Mouse (Mus musculus): ENCODE results near the gene Igsf21. TPM values are rescaled to one million over a fixed set of nuclear protein-coding genes. Genes with fewer than 3 reads are reported as not detected.

Gene Igsf21
- polyA plus RNA-seq, 1 experiment from 2014 or later: 0.07 TPM

DNA sequence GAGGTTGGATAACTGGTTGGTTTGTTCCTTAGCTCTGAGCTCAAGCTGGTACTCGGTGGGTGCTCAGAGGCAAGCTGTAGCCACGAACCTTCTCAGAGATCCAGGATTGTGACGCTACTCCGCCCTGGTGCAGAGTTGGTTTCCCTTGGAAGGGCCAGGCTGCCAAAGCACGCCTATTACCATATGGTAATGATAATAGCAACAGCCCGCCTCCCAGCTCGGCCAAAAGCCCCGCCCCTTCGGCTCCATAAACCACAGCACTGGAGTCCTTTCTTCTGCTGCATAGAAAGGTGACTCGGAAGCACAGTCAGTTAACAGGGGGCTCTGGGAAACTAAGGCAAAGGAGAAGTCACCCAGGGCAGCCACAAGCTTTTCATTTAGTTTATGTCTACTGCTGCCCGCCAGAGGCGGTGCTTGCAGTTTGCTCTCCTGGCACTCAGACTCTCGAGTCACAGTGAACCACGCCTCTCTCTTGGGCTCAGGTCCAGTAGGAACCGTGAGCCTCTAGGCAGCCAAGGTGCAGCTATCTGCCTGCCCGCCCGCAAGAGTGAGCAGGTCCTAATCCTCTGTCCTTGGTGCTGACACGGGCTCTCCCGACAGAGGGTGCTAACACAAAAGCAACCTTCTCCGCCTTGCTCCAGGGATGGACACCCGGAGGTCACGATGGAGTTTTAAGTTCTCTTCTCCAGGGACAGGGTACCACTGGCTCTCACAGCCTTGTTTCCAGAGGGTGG is 2.6 kb upstream of the Igsf21 start:
- Histone ChIP-seq H3K27me3 (peaks cover 59% of the 10 kb centered on the region), H3K4me3 (replicated peaks) (no peak overlapping the region), H3K4me1 (replicated peaks) (no peaks in the 10 kb centered on the region), H3K27ac (replicated peaks) (no peak overlapping the region), H3K9me3 (replicated peaks) (no peaks in the 10 kb centered on the region), H3K4me2 (no peak overlapping the region), H3K36me3 (replicated peaks) (no peaks in the 10 kb centered on the region), H3K9ac (no peak overlapping the region)
- ATAC-seq (ENCODE audit: insufficient read depth): no peak
- 7% methylated on average over 22 of the region's 22 CpGs for WGBS (ENCODE audit: insufficient replicate concordance)

DNA sequence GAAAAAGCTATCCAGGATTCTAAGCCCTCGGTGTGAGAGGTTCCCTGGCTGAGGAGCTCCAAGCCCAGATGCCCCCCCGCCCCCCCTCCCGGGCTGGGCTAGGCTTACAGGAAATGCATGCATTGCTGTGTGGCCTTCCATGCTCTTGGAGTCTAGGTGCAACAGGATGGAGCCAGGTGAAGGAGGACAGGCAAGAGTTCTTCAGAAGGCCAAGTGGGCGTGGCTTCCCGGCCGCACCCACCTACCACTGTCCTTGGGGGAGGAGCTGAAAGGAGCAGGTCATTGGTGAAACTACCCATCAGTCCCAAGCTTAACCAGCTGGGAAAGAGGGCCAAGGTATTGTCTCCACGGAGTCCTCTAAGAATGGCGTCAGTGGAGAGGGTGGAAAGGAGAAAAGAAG is 1.8 kb upstream of the Igsf21 start:
- Histone ChIP-seq H3K27ac (replicated peaks) (no peak overlapping the region), H3K4me3 (replicated peaks) (no peak overlapping the region), H3K27me3 (peaks cover 67% of the 10 kb centered on the region), H3K36me3 (replicated peaks) (no peaks in the 10 kb centered on the region), H3K9me3 (replicated peaks) (no peaks in the 10 kb centered on the region), H3K4me2 (no peak overlapping the region), H3K4me1 (replicated peaks) (no peaks in the 10 kb centered on the region), H3K9ac (no peak overlapping the region)
- WGBS (ENCODE audit: insufficient replicate concordance): 6% methylated on average over 8 of the region's 8 CpGs
- ATAC-seq (ENCODE audit: insufficient read depth): no peak

DNA sequence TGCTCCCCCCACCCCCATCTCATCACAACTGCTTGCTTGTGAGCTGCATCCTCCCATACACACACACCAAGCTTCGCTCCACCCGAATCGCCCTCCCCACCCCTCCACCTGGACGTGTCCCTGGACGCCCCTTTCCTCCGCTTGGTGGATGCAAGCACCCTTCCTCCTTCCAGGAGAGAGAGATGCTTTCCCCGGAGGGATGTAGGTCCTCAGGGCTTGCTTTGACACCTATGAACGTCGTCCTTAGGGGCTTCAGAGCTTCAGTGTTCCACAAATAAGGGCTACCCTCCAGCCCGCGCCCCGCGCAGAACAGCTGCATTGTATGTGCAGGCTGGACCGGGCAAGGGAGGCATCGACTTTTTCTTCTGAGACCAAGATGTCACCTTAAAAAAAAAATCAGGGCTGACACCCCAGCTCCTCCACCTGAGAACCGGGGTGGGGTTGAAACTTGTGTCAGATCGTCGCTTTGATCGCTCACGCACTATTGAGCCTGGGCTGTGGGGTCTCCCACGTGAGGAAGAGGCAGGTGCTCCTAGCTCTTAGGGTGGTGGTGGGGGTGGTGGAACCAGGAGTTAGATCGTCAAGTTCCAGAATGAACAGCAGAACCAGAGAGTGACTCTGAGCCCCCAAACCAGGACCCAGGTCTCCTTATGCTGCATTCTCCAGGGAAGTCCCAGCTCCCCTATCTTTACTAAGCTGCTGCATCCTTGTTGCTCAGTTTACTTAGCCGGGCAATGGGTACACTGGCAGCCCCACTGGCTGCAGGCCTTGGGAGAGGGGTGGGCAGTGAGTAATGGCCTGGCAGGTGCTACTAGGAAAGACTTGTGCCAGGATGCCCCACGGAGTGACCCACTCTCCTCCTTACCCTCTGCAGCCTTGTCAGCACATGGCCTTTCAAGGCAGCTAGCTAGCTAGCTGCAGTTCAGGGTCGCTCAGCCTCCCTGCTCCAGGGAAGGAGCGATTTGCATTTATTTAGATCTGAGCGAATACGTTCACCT is 721 bp upstream of the Igsf21 start:
- H3K4me2 ChIP-seq: no peak overlapping the region
- H3K27ac ChIP-seq (replicated peaks): no peak overlapping the region
- H3K27me3 ChIP-seq: peaks cover 78% of the 10 kb centered on the region
- no peaks in the 10 kb centered on the region for H3K4me1 ChIP-seq (replicated peaks)
- no peak for ATAC-seq (ENCODE audit: insufficient read depth)
- H3K36me3 ChIP-seq (replicated peaks): no peaks in the 10 kb centered on the region
- no peak overlapping the region for H3K4me3 ChIP-seq (replicated peaks)
- no peak overlapping the region for H3K9ac ChIP-seq
- H3K9me3 ChIP-seq (replicated peaks): no peaks in the 10 kb centered on the region
- 10% methylated on average over 28 of the region's 28 CpGs for WGBS (ENCODE audit: insufficient replicate concordance)

DNA sequence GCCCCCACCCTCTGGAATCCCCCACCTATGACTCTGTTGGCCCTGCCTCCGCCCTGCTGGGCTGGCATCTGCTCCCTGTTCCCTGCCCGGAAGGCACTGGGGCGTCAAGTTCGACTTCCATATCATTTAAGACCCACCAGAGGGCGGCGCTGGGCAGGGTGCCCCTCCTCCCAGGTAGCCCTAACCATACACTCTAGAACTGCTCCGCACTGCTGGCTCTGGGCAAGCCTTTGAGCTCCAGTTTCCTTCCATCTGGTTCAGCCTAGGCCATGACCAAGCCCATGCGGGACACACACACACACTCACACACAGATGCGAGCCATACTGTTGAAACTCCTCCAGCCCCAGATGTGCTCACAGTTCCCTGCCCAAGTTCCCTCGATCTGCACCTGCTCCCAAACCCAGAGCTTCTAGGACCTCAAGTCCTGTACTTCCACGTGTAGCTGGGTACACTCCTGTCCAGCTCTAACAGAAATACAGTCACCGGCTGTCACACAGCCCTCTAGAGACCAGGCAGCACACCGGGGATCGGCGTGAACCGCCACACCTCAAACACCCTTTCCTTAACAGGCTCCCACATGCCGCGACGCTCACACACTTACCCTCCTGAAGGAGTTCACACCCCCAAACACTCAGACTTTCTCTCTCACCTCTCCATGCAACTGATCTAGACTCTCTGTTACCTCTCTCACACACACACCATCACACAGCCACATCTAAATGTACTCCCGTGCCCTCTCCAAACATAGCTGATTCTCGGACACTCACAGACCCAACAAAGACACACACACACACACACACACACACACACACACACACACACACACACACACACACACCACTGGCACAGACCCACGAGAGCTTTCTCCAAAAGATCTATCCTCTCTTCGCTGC is 1.1 kb downstream of the Igsf21 start:
- WGBS (ENCODE audit: insufficient replicate concordance): 3% methylated on average over 23 of the region's 23 CpGs
- Histone ChIP-seq H3K4me2 (no peak overlapping the region), H3K4me3 (replicated peaks) (no peak overlapping the region)

DNA sequence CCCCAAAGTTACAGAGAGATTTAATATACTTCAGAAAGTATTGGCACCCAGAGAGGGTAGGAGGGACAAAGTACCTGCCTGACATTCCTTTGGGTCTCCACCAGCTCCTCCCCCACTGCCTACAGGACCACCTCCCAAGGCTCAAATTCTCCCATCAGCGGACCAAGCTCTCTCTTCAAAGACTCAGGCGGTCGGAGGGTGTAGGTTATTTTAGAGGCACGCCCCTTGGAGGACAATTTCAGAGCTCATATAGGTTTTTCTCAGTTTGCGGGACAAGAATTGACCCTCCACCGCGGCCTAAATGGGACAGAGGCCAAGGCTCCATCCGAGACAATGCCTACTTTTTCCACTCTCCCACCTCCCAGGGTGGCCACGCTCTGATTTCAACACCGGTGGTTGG is 1.7 kb downstream of the Igsf21 start:
- peaks cover 77% of the 10 kb centered on the region for H3K27me3 ChIP-seq
- H3K9me3 ChIP-seq (replicated peaks): no peaks in the 10 kb centered on the region

More for the DNA sequence above, 1.1 kb downstream of the Igsf21 start:
- H3K27ac ChIP-seq (replicated peaks): no peak overlapping the region
- H3K9me3 ChIP-seq (replicated peaks): no peaks in the 10 kb centered on the region
- peaks cover 80% of the 10 kb centered on the region for H3K27me3 ChIP-seq
- H3K4me1 ChIP-seq (replicated peaks): no peaks in the 10 kb centered on the region
- ATAC-seq (ENCODE audit: insufficient read depth): no peak
- no peak overlapping the region for H3K9ac ChIP-seq
- H3K36me3 ChIP-seq (replicated peaks): no peaks in the 10 kb centered on the region

DNA sequence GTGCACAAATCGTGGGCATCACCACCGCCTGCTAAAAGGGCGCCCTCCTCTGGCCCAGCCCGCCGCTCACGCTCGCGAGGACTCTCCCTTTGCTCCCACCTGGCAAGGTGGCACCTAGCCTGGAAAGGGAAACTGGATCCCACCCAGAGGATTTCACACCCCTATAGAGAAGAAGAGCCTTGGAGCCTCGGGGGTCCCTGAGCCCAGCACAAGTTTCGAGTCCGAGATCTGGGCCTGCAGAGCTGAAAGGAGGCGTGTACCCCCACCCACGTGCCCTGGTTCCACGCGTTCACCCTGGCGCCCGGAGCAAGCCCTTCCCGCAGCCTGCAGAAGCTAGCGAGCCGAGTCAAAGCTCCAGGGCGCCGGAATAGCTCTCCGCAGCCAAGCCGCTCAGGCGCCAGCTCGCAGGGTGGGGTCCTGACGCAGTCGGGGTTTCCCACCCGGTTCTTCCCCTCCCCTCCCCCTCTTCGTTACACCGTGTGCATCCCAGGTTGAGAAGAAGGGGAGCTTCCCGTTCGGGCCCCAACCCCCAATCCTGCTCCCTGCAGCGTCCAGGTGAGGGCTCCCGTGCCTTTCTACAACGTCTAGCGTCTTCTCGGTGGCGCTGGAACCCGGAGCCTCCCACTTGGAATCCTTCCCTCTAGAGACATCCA is 2.3 kb downstream of the Igsf21 start:
- no peaks in the 10 kb centered on the region for H3K9me3 ChIP-seq (replicated peaks)
- no peak overlapping the region for H3K9ac ChIP-seq
- WGBS (ENCODE audit: insufficient replicate concordance): 5% methylated on average over 40 of the region's 40 CpGs
- H3K27me3 ChIP-seq: peaks cover 72% of the 10 kb centered on the region
- H3K27ac ChIP-seq (replicated peaks): no peak overlapping the region
- H3K4me2 ChIP-seq: no peak overlapping the region
- ATAC-seq (ENCODE audit: insufficient read depth): no peak
- no peak overlapping the region for H3K4me3 ChIP-seq (replicated peaks)
- no peaks in the 10 kb centered on the region for H3K36me3 ChIP-seq (replicated peaks)
- no peaks in the 10 kb centered on the region for H3K4me1 ChIP-seq (replicated peaks)

More for the DNA sequence above, 1.7 kb downstream of the Igsf21 start:
- no peak overlapping the region for H3K4me3 ChIP-seq (replicated peaks)
- H3K36me3 ChIP-seq (replicated peaks): no peaks in the 10 kb centered on the region
- no peaks in the 10 kb centered on the region for H3K4me1 ChIP-seq (replicated peaks)
- ATAC-seq (ENCODE audit: insufficient read depth): no peak
- H3K27ac ChIP-seq (replicated peaks): no peak overlapping the region
- H3K9ac ChIP-seq: no peak overlapping the region
- WGBS (ENCODE audit: insufficient replicate concordance): 5% methylated on average over 10 of the region's 10 CpGs
- H3K4me2 ChIP-seq: no peak overlapping the region

DNA sequence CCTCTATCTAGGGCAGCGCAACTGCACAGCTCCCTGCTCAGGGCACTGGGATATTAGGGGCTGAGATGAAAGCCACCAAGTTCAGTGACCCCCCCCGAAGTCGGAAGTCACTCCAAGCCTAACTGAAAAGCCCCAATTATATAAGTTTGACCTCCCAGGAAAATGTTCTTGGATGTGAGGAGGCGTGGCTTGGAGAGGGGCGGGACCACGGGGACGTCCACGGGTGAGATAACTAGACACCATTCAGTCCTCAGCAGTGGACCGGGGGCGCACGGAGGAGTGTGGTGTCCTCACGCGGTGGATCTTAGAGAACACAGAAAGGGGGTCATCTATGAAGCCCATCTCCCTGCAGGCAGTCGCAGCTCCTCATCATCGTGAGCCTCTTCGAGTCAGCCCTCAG is 3.4 kb downstream of the Igsf21 start:
- no peak overlapping the region for H3K9ac ChIP-seq
- no peak overlapping the region for H3K4me3 ChIP-seq (replicated peaks)
- H3K9me3 ChIP-seq (replicated peaks): no peaks in the 10 kb centered on the region
- H3K4me2 ChIP-seq: no peak overlapping the region
- H3K27me3 ChIP-seq: peaks cover 61% of the 10 kb centered on the region
- 13% methylated on average over 16 of the region's 16 CpGs for WGBS (ENCODE audit: insufficient replicate concordance)
- no peaks in the 10 kb centered on the region for H3K36me3 ChIP-seq (replicated peaks)
- ATAC-seq (ENCODE audit: insufficient read depth): no peak
- no peak overlapping the region for H3K27ac ChIP-seq (replicated peaks)
- no peaks in the 10 kb centered on the region for H3K4me1 ChIP-seq (replicated peaks)

DNA sequence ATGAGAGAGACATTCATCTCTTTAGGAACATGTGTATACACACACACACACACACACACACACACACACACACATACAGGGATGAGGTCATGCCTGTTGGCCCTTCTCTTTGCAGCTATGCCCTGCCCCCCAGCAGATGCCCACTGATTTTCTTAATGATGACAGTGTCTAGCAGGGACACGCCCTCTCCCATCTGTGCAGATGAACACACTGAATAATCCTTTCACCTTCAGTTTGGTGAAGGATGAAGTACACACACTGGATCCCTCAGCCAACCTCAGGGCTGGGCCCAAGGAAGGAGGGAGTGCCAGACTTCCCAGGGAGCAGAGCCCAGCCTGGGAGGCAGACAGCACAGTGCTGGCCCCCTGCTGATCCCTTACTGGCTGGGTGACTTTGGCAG is 4.3 kb downstream of the Igsf21 start:
- Histone ChIP-seq H3K36me3 (replicated peaks) (no peaks in the 10 kb centered on the region), H3K4me2 (no peak overlapping the region), H3K9ac (no peak overlapping the region), H3K27ac (replicated peaks) (no peak overlapping the region), H3K27me3 (peaks cover 52% of the 10 kb centered on the region), H3K4me3 (replicated peaks) (no peak overlapping the region), H3K4me1 (replicated peaks) (no peaks in the 10 kb centered on the region), H3K9me3 (replicated peaks) (no peaks in the 10 kb centered on the region)
- 43% methylated on average over 1 of the region's 1 CpGs for WGBS (ENCODE audit: insufficient replicate concordance)
- no peak for ATAC-seq (ENCODE audit: insufficient read depth)

DNA sequence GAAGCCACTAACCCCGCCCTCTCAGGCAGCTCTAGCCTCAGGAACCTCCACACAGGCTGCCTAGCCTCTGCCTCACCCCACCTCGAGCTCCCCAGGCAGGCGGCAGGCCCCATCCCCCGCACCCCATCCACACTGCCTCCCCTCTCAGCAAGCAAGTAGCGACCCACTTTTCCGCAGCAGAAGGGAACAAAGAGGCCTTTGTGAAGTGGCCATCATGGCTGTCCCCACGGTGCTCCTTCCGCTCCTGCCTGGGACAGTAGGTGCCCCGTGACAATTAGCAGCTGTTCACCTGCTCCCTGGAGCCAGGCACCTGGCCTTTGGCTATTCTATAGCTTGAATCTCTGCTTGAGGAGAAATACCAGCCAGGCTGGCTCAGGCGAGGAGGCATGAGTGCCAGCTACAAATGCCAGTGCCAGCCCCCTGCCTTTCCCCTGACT is 9.3 kb downstream of the Igsf21 start:
- no peaks in the 10 kb centered on the region for H3K36me3 ChIP-seq (replicated peaks)
- H3K27ac ChIP-seq (replicated peaks): no peak overlapping the region
- H3K27me3 ChIP-seq: peaks cover 2% of the 10 kb centered on the region; the same call in 1 of the 2 replicates
- no peak overlapping the region for H3K4me2 ChIP-seq
- no peaks in the 10 kb centered on the region for H3K4me1 ChIP-seq (replicated peaks)
- H3K9me3 ChIP-seq (replicated peaks): no peaks in the 10 kb centered on the region
- 23% methylated on average over 10 of the region's 10 CpGs for WGBS (ENCODE audit: insufficient replicate concordance)
- no peak for ATAC-seq (ENCODE audit: insufficient read depth)
- no peak overlapping the region for H3K9ac ChIP-seq
- H3K4me3 ChIP-seq (replicated peaks): no peak overlapping the region

DNA sequence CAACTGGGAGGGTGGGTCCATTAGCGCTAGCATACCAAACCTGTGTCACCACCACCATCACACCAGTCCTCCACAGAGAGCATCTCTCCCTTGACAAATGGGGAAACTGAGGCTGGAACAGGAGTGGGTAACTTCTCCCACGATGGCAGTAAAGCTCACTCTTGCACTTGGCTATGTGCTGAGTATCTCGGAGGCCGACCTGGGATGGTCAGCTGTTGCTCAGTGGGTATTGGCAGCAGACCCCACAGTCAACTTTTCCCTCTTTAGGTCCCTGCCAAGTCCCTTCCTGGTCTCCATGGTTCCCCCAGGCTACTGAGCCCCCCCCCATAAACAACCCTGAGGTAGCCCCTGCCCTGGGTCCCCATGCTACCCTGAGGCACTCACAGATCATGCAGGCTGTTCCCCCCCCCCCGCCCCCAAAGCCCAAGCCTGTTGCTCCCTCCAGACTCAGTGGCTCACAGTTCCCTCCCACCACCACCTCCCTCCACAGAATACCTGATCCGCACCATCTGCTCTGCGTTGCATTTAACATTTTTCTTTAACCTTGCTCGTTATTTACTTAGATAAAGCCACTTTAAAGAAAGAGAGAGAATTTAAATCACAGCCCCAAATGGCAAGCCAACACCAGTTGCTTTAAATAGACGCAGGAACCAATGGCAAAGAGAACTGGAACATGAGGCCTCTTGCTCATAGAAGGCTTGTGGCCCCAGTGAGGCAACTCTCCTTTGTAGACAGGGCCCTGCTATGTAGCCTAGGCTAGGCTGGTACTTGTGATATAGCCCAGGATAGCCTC is 11.0 kb downstream of the Igsf21 start:
- H3K9ac ChIP-seq: no peak overlapping the region
- H3K4me3 ChIP-seq (replicated peaks): no peak overlapping the region
- H3K4me1 ChIP-seq (replicated peaks): no peaks in the 10 kb centered on the region
- H3K36me3 ChIP-seq (replicated peaks): no peaks in the 10 kb centered on the region
- H3K4me2 ChIP-seq: no peak overlapping the region
- WGBS (ENCODE audit: insufficient replicate concordance): 54% methylated on average over 9 of the region's 9 CpGs
- ATAC-seq (ENCODE audit: insufficient read depth): no peak
- no peak overlapping the region for H3K27ac ChIP-seq (replicated peaks)
- no peaks in the 10 kb centered on the region for H3K27me3 ChIP-seq
- no peaks in the 10 kb centered on the region for H3K9me3 ChIP-seq (replicated peaks)

All from liver, embryonic 15.5 days (tissue).